Mouse (Mus musculus) myocyte (in vitro differentiated cells): ENCODE measurements at regions not wholly inside any gene's neighbourhood (a gene's known extent, or its start where the extent isn't known, plus 50 kb on each side); places are given as distances from the start of the nearest gene placed in this dataset.

ENCODE experiments used
- H3K27me3 ChIP-seq: one replicate; pipeline ENCODE4 v1.6.1; 2011; ENCODE audit not compliant: control insufficient read depth, insufficient read depth, insufficient read length
- H3K36me3 ChIP-seq: one replicate; pipeline ENCODE4 v1.6.1; 2011; ENCODE audit not compliant: control insufficient read depth, insufficient read depth
- H3K4me2 ChIP-seq: one replicate; pipeline ENCODE4 v1.6.1; 2011; ENCODE audit warnings: low read depth, control low read depth
- H3K4me3 ChIP-seq: one replicate; pipeline ENCODE4 v1.5.1; 2011; ENCODE audit warnings: mild to moderate bottlenecking, control low read depth, moderate library complexity
- H3K79me2 ChIP-seq: one replicate; pipeline ENCODE4 v1.6.1; 2011; ENCODE audit not compliant: control insufficient read depth, insufficient read depth
- H3ac ChIP-seq: one replicate; pipeline ENCODE4 v1.6.1; 2011; ENCODE audit not compliant: control insufficient read depth, insufficient read length
- CEBPB ChIP-seq: IDR thresholded peaks from 2 replicates; pipeline ENCODE4 v1.6.1; 2011; ENCODE audit warnings: mild to moderate bottlenecking, moderate library complexity; ENCODE audit not compliant: poor library complexity, insufficient read depth, severe bottlenecking
- E2F4 ChIP-seq: IDR thresholded peaks from one replicate; pipeline ENCODE4 v1.6.1; 2011; ENCODE audit warnings: mild to moderate bottlenecking, control low read depth, moderate library complexity; ENCODE audit not compliant: insufficient read depth
- MAX ChIP-seq: IDR thresholded peaks from one replicate; pipeline ENCODE4 v1.6.1; 2011; ENCODE audit warnings: low read depth, mild to moderate bottlenecking, control low read depth
- MYOD1 ChIP-seq, 3 experiments: IDR thresholded peaks; one replicate each; pipeline ENCODE4 v1.6.1; 2011; ENCODE audit warnings: control low read depth in 2 of 3, low read depth in 2 of 3, mild to moderate bottlenecking in 2 of 3, moderate library complexity in 1 of 3; ENCODE audit not compliant: insufficient read length in 2 of 3, control insufficient read depth in 1 of 3
- MYOG ChIP-seq, 3 experiments: IDR thresholded peaks; one replicate each; pipeline ENCODE4 v1.6.1; 2011; ENCODE audit warnings: control low read depth in 2 of 3, low read depth in 2 of 3, mild to moderate bottlenecking in 2 of 3; ENCODE audit not compliant: insufficient read length in 2 of 3, control insufficient read depth in 1 of 3, insufficient read depth in 1 of 3
- POLR2A ChIP-seq: IDR thresholded peaks from one replicate; pipeline ENCODE4 v1.6.1; 2011; ENCODE audit warnings: low read depth, mild to moderate bottlenecking, control low read depth, moderate library complexity; ENCODE audit not compliant: insufficient read length
- POLR2AphosphoS2 ChIP-seq: IDR thresholded peaks from one replicate; pipeline ENCODE4 v1.6.1; 2011; ENCODE audit warnings: low read depth, control low read depth; ENCODE audit not compliant: insufficient read length
- REST ChIP-seq: IDR thresholded peaks from one replicate; pipeline ENCODE4 v1.6.1; 2011; ENCODE audit warnings: mild to moderate bottlenecking, control low read depth, moderate library complexity; ENCODE audit not compliant: insufficient read depth, insufficient read length
- SRF ChIP-seq: IDR thresholded peaks from one replicate; pipeline ENCODE4 v1.6.1; 2011; ENCODE audit warnings: low read depth; ENCODE audit not compliant: control insufficient read depth, insufficient read length
- TCF12 ChIP-seq: IDR thresholded peaks from one replicate; pipeline ENCODE4 v1.6.1; 2011; ENCODE audit warnings: mild to moderate bottlenecking, control low read depth; ENCODE audit not compliant: poor library complexity, insufficient read depth, severe bottlenecking
- TCF3 ChIP-seq: IDR thresholded peaks from one replicate; pipeline ENCODE4 v1.6.1; 2011; ENCODE audit warnings: low read depth, control low read depth; ENCODE audit not compliant: insufficient read length
- USF1 ChIP-seq: IDR thresholded peaks from one replicate; pipeline ENCODE4 v1.6.1; 2011; ENCODE audit warnings: low read depth, mild to moderate bottlenecking, control low read depth, moderate library complexity

- H3K4me3 ChIP-seq, result no peak overlapping the region
- TF ChIP-seq POLR2AphosphoS2 (no peak), TCF3 (no peak), E2F4 (no peak), MYOG (IDR thresholded peaks at IDR 0.05; ENCODE audit: control insufficient read depth in 1 of 3, insufficient read depth in 1 of 3, insufficient read length in 2 of 3, low read depth in 2 of 3) (no peak), MYOD1 (IDR thresholded peaks at IDR 0.05; ENCODE audit: control insufficient read depth in 1 of 3, insufficient read length in 2 of 3, low read depth in 2 of 3) (no peak), MAX (no peak), USF1 (no peak), REST (no peak), POLR2A (no peak), TCF12 (no peak), CEBPB (no peak), SRF (no peak)
- no peak overlapping the region for H3ac ChIP-seq
- H3K27me3 ChIP-seq, result no peaks in the 10 kb centered on the region
- H3K4me2 ChIP-seq, result no peak overlapping the region
- H3K36me3 ChIP-seq, result no peaks in the 10 kb centered on the region
- no peaks in the 10 kb centered on the region for H3K79me2 ChIP-seq
Observed at GRCm38 (mm10) chr12:106819736-106820135, 668.7 kb upstream of the 3110018I06Rik start.

- H3K4me2 ChIP-seq, result no peak overlapping the region
- TF ChIP-seq REST (no peak), TCF3 (no peak), POLR2A (no peak), CEBPB (no peak), MYOG (IDR thresholded peaks at IDR 0.05; ENCODE audit: control insufficient read depth in 1 of 3, insufficient read depth in 1 of 3, insufficient read length in 2 of 3, low read depth in 2 of 3) (no peak), E2F4 (no peak), POLR2AphosphoS2 (no peak), USF1 (no peak), MAX (no peak), MYOD1 (IDR thresholded peaks at IDR 0.05; ENCODE audit: control insufficient read depth in 1 of 3, insufficient read length in 2 of 3, low read depth in 2 of 3) (no peak), TCF12 (no peak), SRF (no peak)
- no peaks in the 10 kb centered on the region for H3K79me2 ChIP-seq
- H3K36me3 ChIP-seq, result no peaks in the 10 kb centered on the region
- no peak overlapping the region for H3K4me3 ChIP-seq
- H3ac ChIP-seq, result no peak overlapping the region
- H3K27me3 ChIP-seq, result no peaks in the 10 kb centered on the region
Observed at GRCm38 (mm10) chr12:106822311-106822710, 666.1 kb upstream of the 3110018I06Rik start.

GRCm38 (mm10) chr12:106828542-106828941 lies 659.9 kb upstream of the 3110018I06Rik start:
- Histone ChIP-seq H3K27me3 (no peaks in the 10 kb centered on the region), H3K79me2 (no peaks in the 10 kb centered on the region), H3K36me3 (no peaks in the 10 kb centered on the region), H3K4me3 (no peak overlapping the region), H3ac (no peak overlapping the region), H3K4me2 (no peak overlapping the region)
- TF ChIP-seq E2F4, result no peak
- no peak for TF ChIP-seq MYOD1 (IDR thresholded peaks at IDR 0.05; ENCODE audit: control insufficient read depth in 1 of 3, insufficient read length in 2 of 3, low read depth in 2 of 3)
- TF ChIP-seq POLR2AphosphoS2, result no peak
- no peak for TF ChIP-seq CEBPB
- no peak for TF ChIP-seq MAX
- TF ChIP-seq USF1, result no peak
- no peak for TF ChIP-seq SRF
- no peak for TF ChIP-seq POLR2A
- TF ChIP-seq TCF12, result no peak
- TF ChIP-seq MYOG (IDR thresholded peaks at IDR 0.05; ENCODE audit: control insufficient read depth in 1 of 3, insufficient read depth in 1 of 3, insufficient read length in 2 of 3, low read depth in 2 of 3), result no peak
- no peak for TF ChIP-seq TCF3
- TF ChIP-seq REST, result no peak

GRCm38 (mm10) chr12:106829323-106829722 lies 659.1 kb upstream of the 3110018I06Rik start:
- H3K4me2 ChIP-seq, result no peak overlapping the region
- H3ac ChIP-seq, result no peak overlapping the region
- no peak overlapping the region for H3K4me3 ChIP-seq
- H3K27me3 ChIP-seq, result no peaks in the 10 kb centered on the region
- TF ChIP-seq MYOG (IDR thresholded peaks at IDR 0.05; ENCODE audit: control insufficient read depth in 1 of 3, insufficient read depth in 1 of 3, insufficient read length in 2 of 3, low read depth in 2 of 3), result no peak
- no peak for TF ChIP-seq TCF12
- no peak for TF ChIP-seq REST
- no peak for TF ChIP-seq POLR2A
- no peak for TF ChIP-seq MAX
- no peaks in the 10 kb centered on the region for H3K79me2 ChIP-seq
- H3K36me3 ChIP-seq, result no peaks in the 10 kb centered on the region

GRCm38 (mm10) chr12:106835241-106835640 lies 653.2 kb upstream of the 3110018I06Rik start:
- TF ChIP-seq MYOD1 (IDR thresholded peaks at IDR 0.05; ENCODE audit: control insufficient read depth in 1 of 3, insufficient read length in 2 of 3, low read depth in 2 of 3) (no peak), POLR2AphosphoS2 (no peak), E2F4 (no peak), POLR2A (no peak), MYOG (IDR thresholded peaks at IDR 0.05; ENCODE audit: control insufficient read depth in 1 of 3, insufficient read depth in 1 of 3, insufficient read length in 2 of 3, low read depth in 2 of 3) (no peak)
- no peaks in the 10 kb centered on the region for H3K27me3 ChIP-seq
- H3ac ChIP-seq, result no peak overlapping the region
- H3K4me3 ChIP-seq, result no peak overlapping the region
- no peaks in the 10 kb centered on the region for H3K79me2 ChIP-seq
- H3K36me3 ChIP-seq, result no peaks in the 10 kb centered on the region
- no peak overlapping the region for H3K4me2 ChIP-seq
